Mouse (Mus musculus) liver, embryonic 16.5 days (tissue): ENCODE data around the gene Txnip. TPM values are rescaled to one million over a fixed set of nuclear protein-coding genes. Genes with fewer than 3 reads are reported as not detected.

Experiments used
- ATAC-seq: fragments of 200-750 bp; cut with Nextera tagmentation; 2 replicates; pipeline ENCODE4 v1.8.0; 2017; ENCODE audit warnings: low read depth, mild to moderate bottlenecking, moderate number of reproducible peaks, moderate library complexity
- H3K27ac ChIP-seq: fragments of 300-500 bp; sonication (generic); 2 replicates; pipeline ENCODE4 v1.5.1; 2014; ENCODE audit warnings: mild to moderate bottlenecking, low read length
- H3K27me3 ChIP-seq: fragments of 300-500 bp; sonication (generic); 2 replicates; pipeline ENCODE4 v1.6.1; 2014; ENCODE audit warnings: low read depth, low read length, mixed read lengths; ENCODE audit not compliant: control insufficient read depth, insufficient read depth
- H3K36me3 ChIP-seq: fragments of 300-500 bp; sonication (generic); 2 replicates; pipeline ENCODE4 v1.6.1; 2014; ENCODE audit warnings: mild to moderate bottlenecking; ENCODE audit not compliant: control insufficient read depth, insufficient read depth
- H3K4me1 ChIP-seq: fragments of 300-500 bp; sonication (generic); 2 replicates; pipeline ENCODE4 v1.6.1; 2014; ENCODE audit warnings: low read depth, low read length, mixed read lengths; ENCODE audit not compliant: control insufficient read depth
- H3K4me2 ChIP-seq: fragments of 300-500 bp; sonication (generic); 2 replicates; pipeline ENCODE4 v1.6.1; 2014; ENCODE audit warnings: low read depth, low read length, mixed read lengths
- H3K4me3 ChIP-seq: fragments of 300-500 bp; sonication (generic); 2 replicates; pipeline ENCODE4 v1.5.1; 2014; ENCODE audit warnings: low read depth, mild to moderate bottlenecking, low read length
- H3K9ac ChIP-seq: fragments of 300-500 bp; sonication (generic); 2 replicates; pipeline ENCODE4 v1.6.1; 2014; ENCODE audit warnings: low read depth, low read length
- H3K9me3 ChIP-seq: fragments of 300-500 bp; sonication (generic); replicated peaks from 2 replicates; pipeline ENCODE4 v1.6.1; 2016; ENCODE audit warnings: low read length; ENCODE audit not compliant: control insufficient read depth
- whole genome bisulfite sequencing: fragments of 180-500 bp; shearing (Covaris S2); extraction: QIAGEN DNeasy Blood & Tissue Kit; methylation state at CpG from one replicate; pipeline ENCODE4 v1.1.7; 2014; ENCODE audit not compliant: insufficient replicate concordance; 5-methylcytosine and 5-hydroxymethylcytosine counted together
- polyA plus RNA-seq: library from polyadenylated mRNA; unstranded; fragments of >200 nt; fragmentation: Nextera tagmentation; extraction: Ambion mirVana; gene quantifications from 2 replicates; pipeline ENCODE4 v1.2.1, GENCODE M21; 2015

Gene Txnip
- polyA plus RNA-seq, 1 experiment from 2014 or later = 51.2 TPM

DNA sequence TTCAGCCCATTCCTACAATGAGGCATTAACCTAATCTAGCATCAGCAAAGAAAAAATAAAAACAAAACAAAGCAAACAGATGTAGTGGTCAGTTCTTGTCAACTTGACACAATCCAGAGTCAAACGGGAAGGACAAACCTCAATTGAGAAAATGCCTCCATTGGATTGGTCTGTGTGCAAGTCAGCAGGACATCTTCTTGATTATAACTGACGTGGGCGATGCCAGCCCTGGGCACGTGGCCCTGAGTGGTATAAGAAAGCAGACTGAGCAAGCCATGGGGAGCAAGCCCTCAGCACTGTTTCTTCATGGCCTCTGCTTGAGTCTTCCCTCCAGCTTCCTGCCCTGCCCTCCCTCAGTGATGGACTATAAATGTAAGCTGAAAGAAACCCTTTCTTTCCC lies 10.9 kb upstream of the Txnip start:
- no peak for ATAC-seq

DNA sequence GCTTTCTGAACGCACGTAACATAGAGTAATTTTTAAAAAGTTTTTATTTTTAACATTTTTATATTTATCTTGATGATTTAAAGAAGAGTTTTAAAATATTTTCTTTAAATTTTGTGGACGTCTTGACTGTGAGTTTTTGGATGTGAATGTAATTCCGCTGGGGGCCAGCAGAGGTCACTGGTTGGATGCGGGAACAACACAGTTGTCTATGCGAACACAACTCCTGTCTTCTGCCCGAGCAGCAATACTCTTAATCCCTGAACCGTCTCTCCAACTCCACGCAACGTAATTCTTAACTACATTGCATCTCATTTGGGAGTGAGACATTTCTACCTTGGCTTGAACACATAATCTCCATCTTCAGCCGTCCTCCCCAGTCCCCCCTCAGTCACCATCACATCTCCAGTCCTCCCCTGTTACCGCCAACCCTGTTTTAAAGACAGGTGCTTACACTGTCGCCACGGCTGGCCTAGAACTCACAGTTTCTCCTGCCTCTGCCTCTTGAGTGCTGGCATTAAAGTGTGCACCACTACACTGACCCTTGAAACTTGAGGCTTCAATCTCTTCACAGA lies 10.3 kb upstream of the Txnip start:
- 13% methylated on average over 14 of the region's 14 CpGs for WGBS
- no peak for ATAC-seq
- Histone ChIP-seq H3K9ac (no peak overlapping the region), H3K36me3 (no peaks in the 10 kb centered on the region), H3K4me3 (no peak overlapping the region), H3K4me1 (no peaks in the 10 kb centered on the region), H3K4me2 (no peak overlapping the region; the same call in 1 of the 2 replicates), H3K9me3 (no peaks in the 10 kb centered on the region), H3K27ac (no peak overlapping the region), H3K27me3 (no peaks in the 10 kb centered on the region)

More for the DNA sequence above, 10.9 kb upstream of the Txnip start:
- Histone ChIP-seq H3K4me1 (no peaks in the 10 kb centered on the region), H3K27ac (no peak overlapping the region), H3K9me3 (no peaks in the 10 kb centered on the region), H3K4me3 (no peak overlapping the region), H3K9ac (no peak overlapping the region), H3K27me3 (no peaks in the 10 kb centered on the region), H3K36me3 (no peaks in the 10 kb centered on the region), H3K4me2 (no peak overlapping the region)
- 43% methylated on average over 4 of the region's 4 CpGs for WGBS

DNA sequence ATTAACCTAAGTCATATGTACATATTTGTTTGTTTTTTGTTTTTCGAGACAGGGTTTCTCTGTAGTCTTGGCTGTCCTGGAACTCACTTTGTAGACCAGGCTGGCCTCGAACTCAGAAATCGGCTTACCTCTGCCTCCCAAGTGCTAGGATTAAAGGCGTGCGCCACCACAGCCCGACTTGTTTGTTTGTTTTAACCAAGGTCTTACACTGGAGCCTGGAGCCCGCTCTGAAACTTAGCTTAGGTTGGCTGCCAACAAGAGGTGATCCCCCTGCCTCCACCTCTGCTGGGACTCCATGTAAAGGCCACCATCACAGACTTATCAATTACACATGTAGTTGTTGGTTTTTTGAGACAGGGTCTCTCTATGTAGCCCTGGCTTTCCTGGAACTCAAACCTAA lies 8.9 kb upstream of the Txnip start:
- ATAC-seq = no peak
- H3K4me2 ChIP-seq = no peak overlapping the region
- H3K9ac ChIP-seq = no peak overlapping the region
- no peaks in the 10 kb centered on the region for H3K4me1 ChIP-seq
- 71% methylated on average over 7 of the region's 7 CpGs for WGBS
- H3K4me3 ChIP-seq = no peak overlapping the region
- no peaks in the 10 kb centered on the region for H3K27me3 ChIP-seq
- H3K36me3 ChIP-seq = no peaks in the 10 kb centered on the region
- H3K27ac ChIP-seq = no peak overlapping the region
- H3K9me3 ChIP-seq = no peaks in the 10 kb centered on the region

DNA sequence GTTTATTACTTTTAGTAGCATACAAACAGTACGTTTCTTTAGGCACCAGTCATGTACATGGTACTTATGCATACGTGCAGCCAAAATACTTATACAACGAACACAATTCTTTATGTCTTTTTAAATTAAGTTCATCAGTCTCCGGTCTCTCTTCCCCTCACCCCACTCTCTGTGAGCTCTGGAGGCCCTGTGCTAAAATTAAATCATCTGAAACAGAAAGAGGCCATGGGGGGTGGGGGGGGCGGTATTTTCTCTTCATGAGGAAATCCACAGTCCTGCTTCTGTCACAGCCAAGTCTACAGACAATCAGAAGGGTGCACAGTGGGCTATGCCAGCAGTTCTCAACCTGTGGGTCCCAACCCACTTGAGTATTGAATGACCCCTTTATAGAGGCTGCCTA lies 8.4 kb upstream of the Txnip start:
- ATAC-seq = no peak
- H3K36me3 ChIP-seq = no peaks in the 10 kb centered on the region
- H3K4me1 ChIP-seq = no peaks in the 10 kb centered on the region
- no peak overlapping the region for H3K9ac ChIP-seq
- no peak overlapping the region for H3K4me3 ChIP-seq
- H3K27me3 ChIP-seq = no peaks in the 10 kb centered on the region
- no peak overlapping the region for H3K27ac ChIP-seq
- H3K4me2 ChIP-seq = no peak overlapping the region
- no peaks in the 10 kb centered on the region for H3K9me3 ChIP-seq
- 54% methylated on average over 5 of the region's 5 CpGs for WGBS

DNA sequence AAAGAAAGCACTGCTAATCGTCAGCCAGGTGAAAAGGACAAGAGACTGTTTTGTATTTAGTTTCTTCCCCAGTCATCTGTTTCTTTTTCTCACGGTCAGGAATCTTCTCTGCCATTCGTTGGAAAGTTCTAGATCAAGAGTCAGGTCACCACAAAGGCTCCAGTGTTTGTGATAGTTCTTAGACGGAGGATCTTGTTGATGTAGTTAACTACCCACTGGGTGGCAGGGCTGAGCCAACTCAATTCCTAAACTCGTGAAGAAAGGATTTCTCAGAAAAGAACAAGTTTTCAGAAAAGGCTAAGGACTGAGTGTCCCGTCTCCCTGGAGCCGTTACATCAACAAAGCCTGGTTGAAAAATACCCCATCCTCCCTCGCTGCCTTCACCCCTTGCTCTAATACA lies 6.6 kb upstream of the Txnip start:
- no peak overlapping the region for H3K27ac ChIP-seq
- 8% methylated on average over 8 of the region's 8 CpGs for WGBS
- H3K36me3 ChIP-seq = no peaks in the 10 kb centered on the region
- no peak overlapping the region for H3K4me2 ChIP-seq
- no peaks in the 10 kb centered on the region for H3K27me3 ChIP-seq
- ATAC-seq = no peak
- no peak overlapping the region for H3K9ac ChIP-seq
- no peaks in the 10 kb centered on the region for H3K9me3 ChIP-seq
- H3K4me1 ChIP-seq = peaks cover 4% of the 10 kb centered on the region
- no peak overlapping the region for H3K4me3 ChIP-seq

DNA sequence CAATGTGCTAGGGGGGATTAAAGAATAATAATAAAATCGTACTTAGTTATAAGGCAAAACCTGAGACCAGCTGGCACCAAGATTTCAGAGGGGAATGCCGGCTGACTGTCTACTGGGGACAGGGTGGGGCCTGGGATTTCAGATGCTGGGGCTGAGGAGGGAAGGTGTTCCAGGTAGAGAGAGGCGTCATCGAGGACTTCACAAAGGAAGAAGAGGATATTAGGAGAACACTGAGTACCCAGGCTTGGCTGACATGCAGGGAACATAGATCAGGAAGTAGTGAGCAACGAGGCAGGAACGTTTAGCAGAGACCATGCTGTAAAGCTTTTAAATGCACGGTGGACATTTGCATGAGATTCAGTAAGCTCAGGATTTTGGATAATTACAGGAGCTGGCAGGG lies 5.9 kb upstream of the Txnip start:
- Histone ChIP-seq H3K4me3 (no peak overlapping the region), H3K9ac (no peak overlapping the region), H3K27ac (no peak overlapping the region), H3K9me3 (no peaks in the 10 kb centered on the region), H3K4me1 (peaks cover 9% of the 10 kb centered on the region), H3K4me2 (no peak overlapping the region), H3K27me3 (no peaks in the 10 kb centered on the region), H3K36me3 (no peaks in the 10 kb centered on the region)
- ATAC-seq = no peak
- WGBS = 51% methylated on average over 7 of the region's 7 CpGs

DNA sequence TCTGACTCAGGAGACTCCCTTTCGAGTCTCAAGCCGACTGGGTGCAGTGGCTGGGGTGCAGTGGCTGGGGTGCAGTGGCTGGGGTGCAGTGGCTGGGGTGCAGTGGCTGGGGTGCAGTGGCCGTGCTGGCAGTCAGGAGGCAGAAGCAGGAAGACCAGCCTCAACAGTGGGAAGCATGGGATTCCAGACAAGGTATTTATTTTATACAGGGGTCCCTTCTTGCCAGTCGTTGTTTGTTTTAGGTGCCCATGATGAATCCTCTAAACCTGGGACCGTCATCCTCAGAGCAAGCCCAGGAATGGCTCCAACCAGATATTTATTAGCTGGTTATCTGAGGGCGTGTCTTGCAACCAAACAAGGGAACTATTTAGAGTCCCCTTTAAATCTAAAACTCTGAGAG lies 4.2 kb upstream of the Txnip start:
- Histone ChIP-seq H3K4me1 (peaks cover 12% of the 10 kb centered on the region), H3K36me3 (no peaks in the 10 kb centered on the region), H3K9ac (no peak overlapping the region), H3K4me3 (no peak overlapping the region), H3K4me2 (no peak overlapping the region), H3K27me3 (no peaks in the 10 kb centered on the region), H3K27ac (no peak overlapping the region), H3K9me3 (no peaks in the 10 kb centered on the region)
- no peak for ATAC-seq
- WGBS = 42% methylated on average over 6 of the region's 6 CpGs

DNA sequence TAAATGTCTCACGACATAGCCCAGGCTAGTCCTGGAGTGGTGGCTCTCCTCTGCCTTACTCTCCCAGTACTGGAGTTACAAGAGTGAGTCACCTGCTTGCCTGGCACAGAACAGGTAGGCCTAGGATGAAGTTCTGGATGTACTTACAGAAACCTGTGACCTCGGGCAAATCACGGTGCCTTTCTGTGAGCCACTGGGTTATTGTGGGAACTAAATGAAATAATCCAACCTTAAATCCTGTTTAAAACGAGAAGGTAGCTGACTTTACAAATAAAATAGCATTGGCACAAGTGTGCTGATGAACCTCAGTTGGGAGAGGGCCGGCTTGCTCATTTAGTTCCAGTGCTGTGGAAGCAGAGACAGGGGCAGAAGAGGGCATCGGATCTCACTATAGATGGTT lies 3.5 kb upstream of the Txnip start:
- H3K27ac ChIP-seq = no peak overlapping the region
- no peak overlapping the region for H3K4me3 ChIP-seq
- H3K4me2 ChIP-seq = no peak overlapping the region
- no peak overlapping the region for H3K9ac ChIP-seq
- no peaks in the 10 kb centered on the region for H3K36me3 ChIP-seq
- WGBS = 68% methylated on average over 6 of the region's 6 CpGs
- H3K9me3 ChIP-seq = no peaks in the 10 kb centered on the region
- ATAC-seq = no peak
- peaks cover 12% of the 10 kb centered on the region for H3K4me1 ChIP-seq
- H3K27me3 ChIP-seq = no peaks in the 10 kb centered on the region

DNA sequence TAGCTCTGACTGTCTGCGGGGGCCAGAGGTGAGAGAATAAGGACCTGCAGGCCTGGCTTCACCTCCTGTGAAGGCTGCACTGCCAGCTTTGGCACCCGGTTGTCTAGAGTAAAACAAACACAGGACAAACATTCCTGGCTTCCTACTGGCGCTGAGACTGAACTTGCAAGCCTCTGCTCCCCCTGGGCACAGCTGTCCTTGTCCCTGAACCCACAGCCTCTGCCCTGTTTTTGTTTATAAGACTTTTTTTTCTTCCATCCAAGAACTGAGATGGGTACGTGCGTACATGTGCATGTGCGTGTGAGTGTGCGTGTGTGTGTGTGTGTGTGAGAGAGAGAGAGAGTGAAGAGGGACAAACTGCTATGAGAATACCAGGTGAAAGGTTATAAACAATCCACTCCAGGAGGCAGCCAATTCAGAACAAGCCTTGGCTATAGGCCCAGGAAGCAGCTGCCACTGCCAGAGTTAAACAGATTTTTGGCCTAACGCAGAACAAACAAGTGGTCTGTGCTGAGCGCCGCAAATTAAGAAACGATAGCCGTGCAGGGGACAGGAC lies 2.6 kb upstream of the Txnip start:
- Histone ChIP-seq H3K36me3 (peaks cover 7% of the 10 kb centered on the region), H3K9me3 (no peaks in the 10 kb centered on the region), H3K4me3 (no peak overlapping the region), H3K4me2 (no peak overlapping the region), H3K4me1 (peaks cover 20% of the 10 kb centered on the region), H3K9ac (no peak overlapping the region), H3K27ac (peak overlapping the region; percentile 62), H3K27me3 (no peaks in the 10 kb centered on the region)
- WGBS = 71% methylated on average over 12 of the region's 12 CpGs
- ATAC-seq = peak; percentile 11
